Mouse (Mus musculus) embryonic facial prominence, embryonic 12.5 days (tissue): ENCODE results near the gene Calcoco1. TPM values are rescaled to one million over a fixed set of nuclear protein-coding genes. Genes with fewer than 3 reads are reported as not detected.

ENCODE experiments used
- ATAC-seq: fragments of 200-750 bp; cut with Nextera tagmentation; 2 replicates; pipeline ENCODE4 v1.8.0; 2017; ENCODE audit not compliant: insufficient number of reproducible peaks, insufficient read depth, low FRiP score, low TSS enrichment
- H3K27ac ChIP-seq: fragments of 300-500 bp; sonication (generic); 2 replicates; pipeline ENCODE4 v1.5.1; 2016; ENCODE audit warnings: mild to moderate bottlenecking
- H3K27me3 ChIP-seq: fragments of 300-500 bp; sonication (generic); 2 replicates; pipeline ENCODE4 v1.6.1; 2016; ENCODE audit warnings: mild to moderate bottlenecking, moderate library complexity
- H3K36me3 ChIP-seq: fragments of 300-500 bp; sonication (generic); 2 replicates; pipeline ENCODE4 v1.6.1; 2016; ENCODE audit warnings: mild to moderate bottlenecking
- H3K4me1 ChIP-seq: fragments of 300-500 bp; sonication (generic); 2 replicates; pipeline ENCODE4 v1.6.1; 2016
- H3K4me2 ChIP-seq: fragments of 300-500 bp; sonication (generic); replicated peaks from 2 replicates; pipeline ENCODE4 v1.6.1; 2016; ENCODE audit warnings: mild to moderate bottlenecking, moderate library complexity
- H3K4me3 ChIP-seq: fragments of 300-500 bp; sonication (generic); 2 replicates; pipeline ENCODE4 v1.5.1; 2016; ENCODE audit warnings: mild to moderate bottlenecking
- H3K9ac ChIP-seq: fragments of 300-500 bp; sonication (generic); 2 replicates; pipeline ENCODE4 v1.6.1; 2016; ENCODE audit warnings: mild to moderate bottlenecking, moderate library complexity
- H3K9me3 ChIP-seq: fragments of 300-500 bp; sonication (generic); 2 replicates; pipeline ENCODE4 v1.6.1; 2016; ENCODE audit warnings: mild to moderate bottlenecking, moderate library complexity
- WGBS: fragments of 180-500 bp; shearing (Covaris S2); methylation state at CpG from one replicate; pipeline ENCODE4 v1.1.7; 2016; 5-methylcytosine and 5-hydroxymethylcytosine counted together
- polyA plus RNA-seq: library from polyadenylated mRNA; unstranded; fragments of >200 nt; fragmentation: Nextera tagmentation; extraction: Ambion mirVana; gene quantifications from 2 replicates; pipeline ENCODE4 v1.2.1, GENCODE M21; 2016

Gene Calcoco1
- polyA plus RNA-seq, 1 experiment from 2014 or later: 50.2 TPM

GRCm38 (mm10) chr15:102716132-102716531 lies 5.8 kb downstream of the Calcoco1 start:
- 0 out of 2 replicates have a peak overlapping the region, but pooled peaks have one; percentile 37 for H3K27ac ChIP-seq
- no peak overlapping the region for H3K4me2 ChIP-seq
- H3K9ac ChIP-seq: 0 out of 2 replicates have a peak overlapping the region, but pooled peaks have one; percentile 15
- no peaks in the 10 kb centered on the region for H3K9me3 ChIP-seq
- peaks cover 65% of the 10 kb centered on the region for H3K36me3 ChIP-seq
- ATAC-seq: peak; percentile 66
- H3K4me3 ChIP-seq: no peak overlapping the region
- no peaks in the 10 kb centered on the region for H3K27me3 ChIP-seq
- peaks cover 15% of the 10 kb centered on the region for H3K4me1 ChIP-seq
- 60% methylated on average over 12 of the region's 12 CpGs for WGBS

- Histone ChIP-seq H3K4me3 (no peak overlapping the region), H3K4me2 (no peak overlapping the region), H3K36me3 (peaks cover 59% of the 10 kb centered on the region), H3K9ac (no peak overlapping the region), H3K9me3 (no peaks in the 10 kb centered on the region), H3K27me3 (no peaks in the 10 kb centered on the region), H3K27ac (no peak overlapping the region), H3K4me1 (no peaks in the 10 kb centered on the region)
- no peak for ATAC-seq
- 64% methylated on average over 6 of the region's 6 CpGs for WGBS
Observed at GRCm38 (mm10) chr15:102707736-102708269, 14.2 kb downstream of the Calcoco1 start.

DNA sequence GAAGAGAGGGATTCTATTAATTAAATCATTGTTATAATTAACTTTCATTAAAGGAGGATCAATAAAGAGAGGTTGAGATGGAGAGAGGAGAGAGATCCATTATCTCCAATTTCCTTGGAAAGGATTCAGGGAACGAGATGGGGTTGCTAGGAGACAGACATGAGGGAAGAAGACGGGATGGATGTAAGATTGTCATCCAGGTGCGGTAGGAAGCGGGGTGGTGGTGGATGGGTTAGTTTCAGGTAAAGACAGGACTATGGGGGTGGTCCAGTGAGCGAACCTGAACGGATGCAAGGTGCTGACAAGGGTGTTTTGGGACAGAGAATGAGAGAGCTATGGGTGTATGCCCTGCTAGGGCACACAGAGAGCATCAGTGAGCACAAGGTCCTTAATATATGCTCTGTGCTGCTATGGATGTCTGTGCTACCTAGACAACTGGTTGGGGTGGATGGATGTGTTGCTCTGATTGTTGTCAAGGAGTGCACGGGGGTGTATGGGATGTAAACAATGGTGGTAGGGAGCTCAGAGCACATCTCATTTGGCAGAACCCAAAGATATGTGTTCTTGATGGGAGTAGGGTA lies 16.0 kb downstream of the Calcoco1 start:
- Histone ChIP-seq H3K9ac (no peak overlapping the region), H3K36me3 (peaks cover 43% of the 10 kb centered on the region), H3K4me2 (no peak overlapping the region), H3K27ac (no peak overlapping the region), H3K27me3 (no peaks in the 10 kb centered on the region; the same call in 1 of the 2 replicates), H3K4me1 (no peaks in the 10 kb centered on the region), H3K9me3 (no peaks in the 10 kb centered on the region), H3K4me3 (no peak overlapping the region)
- WGBS: 85% methylated on average over 7 of the region's 7 CpGs
- no peak for ATAC-seq

DNA sequence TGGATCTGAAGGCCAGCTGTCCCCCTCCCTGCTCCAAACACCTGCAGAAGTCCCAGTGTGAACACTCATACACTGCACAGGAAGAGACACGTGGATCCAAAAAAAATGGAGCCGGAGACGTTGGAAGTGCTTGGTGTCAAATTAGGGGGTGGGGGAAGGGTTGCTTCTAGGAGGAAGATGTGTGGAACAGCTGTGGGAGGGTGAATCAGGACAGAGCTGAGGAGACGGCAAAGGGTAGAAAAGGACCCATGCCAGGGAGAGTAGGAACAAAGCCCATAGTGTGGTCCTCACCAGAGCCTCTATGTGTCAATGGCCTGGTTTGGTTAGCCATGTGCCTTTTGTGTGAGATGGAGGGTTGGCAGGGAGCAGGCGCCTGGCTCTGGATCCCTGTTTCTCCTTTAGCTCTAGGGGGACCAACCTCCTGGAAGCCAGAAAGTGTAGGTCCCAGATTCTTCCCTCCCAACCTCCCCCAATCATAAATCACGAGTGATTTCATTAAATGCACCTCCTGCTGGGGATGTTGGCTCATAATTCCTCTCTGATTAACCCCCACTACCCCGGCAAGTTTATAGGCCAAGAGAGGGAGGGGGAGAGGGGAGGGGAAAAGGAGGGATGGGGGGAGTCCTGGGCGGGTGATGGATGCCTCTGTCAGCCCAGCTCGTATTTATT lies 16.6 kb downstream of the Calcoco1 start:
- no peak overlapping the region for H3K4me2 ChIP-seq
- H3K9ac ChIP-seq: no peak overlapping the region
- H3K9me3 ChIP-seq: no peaks in the 10 kb centered on the region
- ATAC-seq: no peak; the same call in 1 of the 2 replicates
- no peaks in the 10 kb centered on the region; the same call in 1 of the 2 replicates for H3K27me3 ChIP-seq
- H3K4me1 ChIP-seq: no peaks in the 10 kb centered on the region
- H3K27ac ChIP-seq: no peak overlapping the region
- no peak overlapping the region for H3K4me3 ChIP-seq
- 45% methylated on average over 9 of the region's 9 CpGs for WGBS
- peaks cover 37% of the 10 kb centered on the region for H3K36me3 ChIP-seq

DNA sequence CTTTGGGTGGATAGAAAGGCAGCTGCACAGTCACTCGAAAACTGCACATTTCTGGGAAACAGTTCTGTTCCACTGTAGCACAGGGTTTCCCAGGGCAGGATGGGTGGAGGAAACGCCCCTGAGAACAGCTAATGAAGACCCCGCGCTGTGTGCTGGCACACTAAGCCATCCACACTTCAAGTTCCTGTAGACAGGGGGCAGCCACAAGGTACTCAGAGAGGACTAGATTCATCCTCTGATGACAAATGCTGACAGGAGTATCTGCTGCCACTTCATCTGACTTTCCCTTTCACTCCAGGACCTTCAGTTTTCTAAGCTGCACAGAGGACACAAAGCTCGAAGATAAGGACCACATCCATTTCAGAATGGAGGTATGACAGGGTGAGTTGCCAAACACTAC lies 17.2 kb downstream of the Calcoco1 start:
- H3K9me3 ChIP-seq: no peaks in the 10 kb centered on the region
- H3K36me3 ChIP-seq: peaks cover 31% of the 10 kb centered on the region
- no peaks in the 10 kb centered on the region for H3K4me1 ChIP-seq
- H3K27me3 ChIP-seq: no peaks in the 10 kb centered on the region; the same call in 1 of the 2 replicates
- no peak overlapping the region for H3K4me2 ChIP-seq
- WGBS: 68% methylated on average over 5 of the region's 5 CpGs
- no peak for ATAC-seq
- no peak overlapping the region for H3K4me3 ChIP-seq
- no peak overlapping the region for H3K27ac ChIP-seq
- no peak overlapping the region for H3K9ac ChIP-seq

DNA sequence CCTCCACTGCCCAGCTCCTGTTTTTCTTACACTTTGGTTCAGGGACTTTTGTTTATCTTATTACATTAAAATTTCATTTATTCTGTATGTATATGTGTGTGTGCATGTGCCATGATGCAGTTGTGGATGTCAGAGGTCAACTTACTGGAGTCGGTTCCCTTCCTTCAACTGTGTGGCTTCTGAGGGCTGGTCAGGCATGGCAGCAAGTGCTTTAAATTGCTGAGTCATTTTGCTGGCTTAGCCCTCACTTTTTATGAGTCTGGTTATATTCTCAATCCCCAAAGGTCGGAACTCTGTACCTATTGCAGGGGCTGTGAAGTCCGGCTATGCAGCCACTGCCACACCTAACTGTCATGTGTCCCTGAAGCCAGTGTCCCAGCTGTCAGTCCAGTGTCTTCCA lies 19.0 kb downstream of the Calcoco1 start:
- WGBS: 82% methylated on average over 3 of the region's 3 CpGs
- Histone ChIP-seq H3K27me3 (peaks cover 18% of the 10 kb centered on the region), H3K4me2 (no peak overlapping the region), H3K9ac (no peak overlapping the region), H3K4me3 (no peak overlapping the region), H3K36me3 (peaks cover 13% of the 10 kb centered on the region), H3K9me3 (no peaks in the 10 kb centered on the region), H3K27ac (no peak overlapping the region), H3K4me1 (no peaks in the 10 kb centered on the region)
- ATAC-seq: no peak

- 2% methylated on average over 11 of the region's 11 CpGs for WGBS
- Histone ChIP-seq H3K27ac (no peak overlapping the region), H3K9me3 (no peaks in the 10 kb centered on the region), H3K4me3 (no peak overlapping the region), H3K36me3 (no peaks in the 10 kb centered on the region), H3K4me2 (no peak overlapping the region), H3K4me1 (peaks cover 2% of the 10 kb centered on the region; the same call in 1 of the 2 replicates), H3K9ac (no peak overlapping the region), H3K27me3 (peaks cover 65% of the 10 kb centered on the region)
- ATAC-seq: no peak
Observed at GRCm38 (mm10) chr15:102698193-102698592, 23.8 kb downstream of the Calcoco1 start.

GRCm38 (mm10) chr15:102696899-102697298 lies 25.1 kb downstream of the Calcoco1 start:
- Histone ChIP-seq H3K4me1 (peaks cover 6% of the 10 kb centered on the region; the same call in 1 of the 2 replicates), H3K27ac (no peak overlapping the region), H3K9me3 (no peaks in the 10 kb centered on the region), H3K4me2 (no peak overlapping the region), H3K4me3 (no peak overlapping the region), H3K36me3 (no peaks in the 10 kb centered on the region), H3K27me3 (peaks cover 74% of the 10 kb centered on the region), H3K9ac (no peak overlapping the region)
- 43% methylated on average over 3 of the region's 3 CpGs for WGBS
- ATAC-seq: no peak

- Histone ChIP-seq H3K9me3 (no peaks in the 10 kb centered on the region), H3K4me3 (peak overlapping the region; percentile 49), H3K9ac (no peak overlapping the region), H3K27me3 (peaks cover 83% of the 10 kb centered on the region), H3K27ac (no peak overlapping the region), H3K36me3 (no peaks in the 10 kb centered on the region), H3K4me2 (peak overlapping the region; percentile 91), H3K4me1 (peaks cover 6% of the 10 kb centered on the region; the same call in 1 of the 2 replicates)
- ATAC-seq: peak; percentile 58; the same call in 1 of the 2 replicates
- WGBS: 1% methylated on average over 11 of the region's 11 CpGs
Observed at GRCm38 (mm10) chr15:102693600-102693999, 28.4 kb downstream of the Calcoco1 start.

DNA sequence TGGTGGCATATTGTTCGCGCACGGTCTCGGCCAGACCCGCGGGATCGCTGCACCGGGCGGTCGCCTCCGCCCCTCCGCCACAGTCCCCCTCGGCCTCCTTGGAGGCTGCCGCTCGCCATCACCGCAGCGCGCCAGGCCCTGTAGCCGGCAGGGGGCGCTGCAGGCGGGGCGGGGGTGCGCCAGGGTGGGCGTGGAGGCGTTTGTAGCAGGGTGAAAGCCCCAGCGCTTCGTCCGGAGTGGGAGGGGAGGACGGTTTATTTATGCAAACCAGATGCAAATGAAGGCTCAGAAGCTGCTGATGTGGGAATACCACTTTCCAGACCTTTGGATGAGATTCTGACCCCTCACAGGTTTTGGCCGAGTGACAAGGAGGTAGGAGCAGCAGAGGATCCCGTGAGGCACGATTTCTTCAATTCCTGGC lies 29.0 kb downstream of the Calcoco1 start:
- peak overlapping the region; percentile 49 for H3K4me3 ChIP-seq
- H3K9me3 ChIP-seq: no peaks in the 10 kb centered on the region
- peak; percentile 36; the same call in 1 of the 2 replicates for ATAC-seq
- peak overlapping the region; percentile 91 for H3K4me2 ChIP-seq
- peak overlapping the region; percentile 55 for H3K9ac ChIP-seq
- under 1% methylated on average over 32 of the region's 32 CpGs for WGBS
- peaks cover 6% of the 10 kb centered on the region; the same call in 1 of the 2 replicates for H3K4me1 ChIP-seq
- peaks cover 77% of the 10 kb centered on the region for H3K27me3 ChIP-seq
- no peaks in the 10 kb centered on the region for H3K36me3 ChIP-seq
- no peak overlapping the region for H3K27ac ChIP-seq

DNA sequence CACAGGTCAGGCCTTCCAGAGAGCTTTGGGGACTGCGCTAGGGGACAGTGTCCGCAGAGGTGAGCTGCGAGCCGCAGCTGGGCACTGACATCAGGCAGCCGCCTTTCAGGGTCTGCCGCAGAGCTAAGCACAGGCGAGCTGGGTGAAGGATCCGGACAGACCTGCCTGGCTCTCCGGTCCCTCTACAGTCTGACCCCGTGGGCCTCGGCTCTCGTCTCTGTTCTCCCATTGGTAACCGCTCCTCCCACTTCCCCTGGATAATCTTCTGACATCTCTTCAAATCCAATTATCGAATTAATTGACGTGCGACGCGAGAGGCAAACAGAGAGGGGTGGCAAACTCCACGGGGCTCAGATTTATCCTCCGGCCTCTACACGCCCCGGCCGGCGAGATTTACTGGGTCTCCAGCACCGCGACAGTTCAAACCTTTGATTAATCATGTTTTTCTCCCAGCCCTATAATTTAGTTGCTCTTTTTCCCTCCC lies 29.6 kb downstream of the Calcoco1 start:
- Histone ChIP-seq H3K4me3 (peak overlapping the region; percentile 49), H3K36me3 (no peaks in the 10 kb centered on the region), H3K9me3 (no peaks in the 10 kb centered on the region), H3K4me1 (peaks cover 6% of the 10 kb centered on the region; the same call in 1 of the 2 replicates), H3K4me2 (peak overlapping the region; percentile 91), H3K9ac (peak overlapping the region; percentile 55; the same call in 1 of the 2 replicates), H3K27me3 (peaks cover 70% of the 10 kb centered on the region), H3K27ac (no peak overlapping the region)
- no peak for ATAC-seq
- 1% methylated on average over 26 of the region's 26 CpGs for WGBS
